Mouse (Mus musculus) large intestine, adult 2 months (tissue): Measurements from ENCODE around the gene Usp5. TPM values are rescaled to one million over a fixed set of nuclear protein-coding genes. Genes with fewer than 3 reads are reported as not detected.

Experiments
- DNase-seq: peaks from one replicate; pipeline ENCODE4 v3.0.0-alpha.2; 2012; ENCODE audit warnings: low read depth, low spot score
- WGBS: fragments of 180-500 bp; shearing (Covaris S2); methylation state at CpG from one replicate; pipeline ENCODE4 v1.1.7; 2018; 5-methylcytosine and 5-hydroxymethylcytosine counted together
- polyA plus RNA-seq: library from polyadenylated mRNA; depleted of rRNA; stranded (reverse); fragments of >200 nt; gene quantifications from 2 replicates; pipeline ENCODE4 v1.2.3, GENCODE M21; 2012

Gene Usp5
- polyA plus RNA-seq, 1 experiment = 58.3 TPM

DNA sequence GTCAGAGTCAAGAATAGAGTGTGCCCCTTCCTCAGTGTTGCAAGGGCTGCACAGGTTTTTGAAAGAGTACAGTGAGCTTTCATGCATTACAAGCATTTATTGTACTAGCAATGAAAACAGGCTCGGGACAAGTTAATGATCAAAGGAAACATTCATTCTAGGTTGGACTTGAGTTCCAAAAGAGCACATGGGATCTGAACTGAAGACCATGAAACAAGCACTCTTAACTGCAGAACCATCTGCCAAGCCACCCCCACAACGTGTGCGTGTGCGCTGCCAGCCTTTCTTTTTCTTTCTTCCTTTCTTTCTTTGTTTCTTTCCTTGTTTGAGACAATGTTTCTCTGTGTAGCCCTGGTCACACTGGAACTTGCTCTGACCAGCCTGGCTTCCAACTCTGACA lies 33.5 kb downstream of the Usp5 start:
- no peak for DNase-seq
- WGBS = 34% methylated on average over 4 of the region's 4 CpGs

- DNase-seq = no peak
- 88% methylated on average over 3 of the region's 3 CpGs for WGBS
These were observed 37.4 kb downstream of the Usp5 start for GRCm38 (mm10) chr6:124791911-124792310.

DNA sequence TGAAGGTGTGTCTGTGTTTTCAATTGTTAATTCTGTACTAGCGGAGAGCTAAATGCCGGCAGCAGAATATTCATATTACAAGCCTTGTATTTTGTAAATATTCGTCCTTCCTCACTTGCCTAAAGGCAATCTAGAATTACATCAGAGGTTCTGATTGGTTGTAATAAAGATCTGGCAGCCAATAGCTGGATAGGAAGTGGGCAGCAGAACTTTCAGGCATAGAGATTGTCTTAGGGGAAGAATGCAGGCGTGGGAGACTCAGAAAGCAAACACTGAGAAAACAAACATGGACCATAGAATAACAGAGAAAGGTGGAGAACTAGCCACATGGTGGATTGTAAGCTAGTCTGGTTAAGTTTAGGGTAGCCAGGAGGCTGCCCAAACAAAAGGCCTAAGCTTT lies 39.2 kb downstream of the Usp5 start:
- WGBS = 44% methylated on average over 4 of the region's 4 CpGs
- no peak for DNase-seq

GRCm38 (mm10) chr6:124789519-124789918 lies 39.8 kb downstream of the Usp5 start:
- 87% methylated on average over 4 of the region's 4 CpGs for WGBS
- DNase-seq = no peak

DNA sequence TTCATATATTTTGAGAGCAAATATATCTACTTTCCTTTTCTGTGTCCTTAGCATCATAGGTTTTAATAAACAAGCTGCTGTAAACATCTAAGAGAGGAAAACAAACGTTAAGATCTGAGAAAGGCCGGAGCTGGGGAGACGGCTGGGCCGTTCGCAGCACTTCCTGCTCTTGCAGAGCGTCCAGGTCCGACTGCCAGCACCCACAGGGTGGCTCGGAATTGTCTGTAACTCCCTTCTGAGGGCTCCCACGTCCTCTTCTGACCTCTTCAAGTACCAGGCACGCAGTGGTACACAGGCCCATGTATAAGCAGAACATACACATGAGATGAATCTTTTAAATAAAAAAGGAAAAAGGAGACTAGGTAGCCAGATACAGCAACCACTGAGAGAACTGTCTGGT lies 41.6 kb downstream of the Usp5 start:
- WGBS = 83% methylated on average over 10 of the region's 10 CpGs
- DNase-seq = no peak

DNA sequence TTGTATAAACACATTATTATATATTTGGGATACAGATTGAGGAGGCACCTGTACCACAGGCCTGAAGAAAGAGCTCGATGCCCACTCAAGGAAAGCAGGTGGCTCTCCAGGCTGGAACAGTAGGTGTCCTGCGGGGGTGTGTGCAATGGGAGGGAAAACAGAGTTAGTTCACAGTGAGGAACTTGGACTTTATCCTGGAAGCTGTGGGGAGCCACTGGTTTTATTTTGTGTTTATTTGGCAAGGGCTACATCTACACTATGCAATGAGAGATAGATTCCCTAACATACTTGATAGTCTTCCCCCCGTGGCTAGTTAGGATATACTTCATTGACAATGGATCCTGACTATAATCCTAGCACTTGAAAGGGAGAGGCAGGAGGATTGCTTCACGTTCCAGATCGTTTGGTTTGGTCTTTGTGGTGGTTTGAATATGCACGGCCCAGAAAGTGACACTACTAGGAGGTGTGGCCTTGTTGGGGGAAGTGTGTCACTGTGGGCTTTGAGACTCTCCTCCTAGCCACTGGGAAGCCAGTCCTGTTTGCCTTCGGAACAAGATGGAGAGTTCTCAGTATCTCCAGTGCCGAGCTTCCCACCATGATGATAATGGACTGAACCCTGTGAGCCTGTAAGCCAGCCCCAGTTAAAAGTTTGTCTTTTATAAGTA lies 42.4 kb downstream of the Usp5 start:
- no peak for DNase-seq
- WGBS = 32% methylated on average over 8 of the region's 8 CpGs

- DNase-seq = no peak
- 9% methylated on average over 6 of the region's 6 CpGs for WGBS
These were observed 46.8 kb downstream of the Usp5 start for GRCm38 (mm10) chr6:124782436-124782835.

DNA sequence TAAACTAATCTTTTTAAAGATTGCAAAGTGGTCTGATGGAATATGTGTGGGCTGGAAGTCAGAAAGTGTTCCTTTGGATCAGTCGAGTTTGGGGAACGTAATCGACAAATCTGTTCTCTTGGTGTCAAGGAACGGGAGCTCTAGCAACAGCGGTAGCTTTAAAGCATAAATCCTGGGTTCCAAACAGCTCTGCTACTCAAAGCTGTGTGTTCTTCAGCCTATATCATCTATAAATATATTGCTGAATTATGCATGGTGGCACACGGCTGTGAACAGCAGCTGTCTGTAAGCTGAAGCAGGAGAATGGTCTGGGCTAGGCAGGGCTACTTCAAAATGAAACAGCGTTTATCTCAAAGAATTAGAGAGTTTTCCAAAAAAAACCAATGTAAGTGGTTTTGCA lies 48.4 kb downstream of the Usp5 start:
- 90% methylated on average over 7 of the region's 7 CpGs for WGBS
- no peak for DNase-seq

- no peak for DNase-seq
- 16% methylated on average over 10 of the region's 10 CpGs for WGBS
These were observed 49.3 kb downstream of the Usp5 start for GRCm38 (mm10) chr6:124779984-124780416.

DNA sequence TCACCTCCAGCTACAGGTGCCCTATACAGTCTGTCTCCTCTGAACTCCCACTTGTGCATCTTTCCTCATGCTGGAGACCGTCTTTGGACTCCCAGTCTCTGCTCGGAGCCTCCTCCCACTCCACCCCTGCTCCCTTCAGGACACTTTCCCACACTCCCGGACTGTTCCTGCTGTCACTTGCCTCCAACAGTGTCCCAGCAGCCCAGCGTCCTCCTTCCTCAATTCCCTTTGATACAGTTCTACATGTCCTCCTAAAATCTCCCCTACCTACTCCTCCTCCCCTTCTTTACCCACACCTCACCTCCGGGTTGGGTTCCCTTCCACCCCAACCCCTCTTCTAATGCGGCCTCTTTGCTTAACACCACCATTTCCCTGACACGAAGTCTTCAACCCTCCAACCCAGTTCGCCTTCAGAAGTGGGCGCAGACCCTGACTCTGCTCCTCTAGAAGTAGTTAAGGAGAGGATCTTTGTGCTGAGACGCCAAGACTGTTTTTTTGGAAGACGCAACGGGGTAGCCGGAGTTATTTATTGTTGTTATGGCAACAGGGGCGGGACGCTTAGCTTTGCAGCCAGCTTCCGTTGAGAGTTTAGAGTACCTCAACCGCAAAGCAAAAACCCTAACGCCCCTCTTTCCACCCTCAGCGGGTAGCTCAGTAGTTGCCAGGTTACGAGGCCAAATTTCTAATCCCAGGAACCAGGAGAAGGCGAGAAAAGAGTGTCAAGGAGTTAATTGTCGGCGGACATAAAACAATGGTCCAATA lies 49.9 kb downstream of the Usp5 start, which contains the start of gene Lrrc23:
TSS of gene Lrrc23 (minus strand) at position 506 of the 762 bp plus-strand sequence.
- no peak for DNase-seq
- 2% methylated on average over 23 of the region's 23 CpGs for WGBS

GRCm38 (mm10) chr6:124770511-124770910 lies 58.8 kb downstream of the Usp5 start:
- WGBS = 92% methylated on average over 15 of the region's 15 CpGs
- no peak for DNase-seq

GRCm38 (mm10) chr6:124770013-124770412 lies 59.3 kb downstream of the Usp5 start:
- 79% methylated on average over 7 of the region's 7 CpGs for WGBS
- no peak for DNase-seq

- no peak for DNase-seq
- WGBS = under 1% methylated on average over 54 of the region's 54 CpGs
These were observed 60.1 kb downstream of the Usp5 start, which contains the start of gene Eno2 for GRCm38 (mm10) chr6:124769101-124769765. TSS of gene Eno2 (minus strand) at chr6:124769673.

- 19% methylated on average over 9 of the region's 9 CpGs for WGBS
- DNase-seq = no peak
These were observed 60.6 kb downstream of the Usp5 start for GRCm38 (mm10) chr6:124768704-124769044.

DNA sequence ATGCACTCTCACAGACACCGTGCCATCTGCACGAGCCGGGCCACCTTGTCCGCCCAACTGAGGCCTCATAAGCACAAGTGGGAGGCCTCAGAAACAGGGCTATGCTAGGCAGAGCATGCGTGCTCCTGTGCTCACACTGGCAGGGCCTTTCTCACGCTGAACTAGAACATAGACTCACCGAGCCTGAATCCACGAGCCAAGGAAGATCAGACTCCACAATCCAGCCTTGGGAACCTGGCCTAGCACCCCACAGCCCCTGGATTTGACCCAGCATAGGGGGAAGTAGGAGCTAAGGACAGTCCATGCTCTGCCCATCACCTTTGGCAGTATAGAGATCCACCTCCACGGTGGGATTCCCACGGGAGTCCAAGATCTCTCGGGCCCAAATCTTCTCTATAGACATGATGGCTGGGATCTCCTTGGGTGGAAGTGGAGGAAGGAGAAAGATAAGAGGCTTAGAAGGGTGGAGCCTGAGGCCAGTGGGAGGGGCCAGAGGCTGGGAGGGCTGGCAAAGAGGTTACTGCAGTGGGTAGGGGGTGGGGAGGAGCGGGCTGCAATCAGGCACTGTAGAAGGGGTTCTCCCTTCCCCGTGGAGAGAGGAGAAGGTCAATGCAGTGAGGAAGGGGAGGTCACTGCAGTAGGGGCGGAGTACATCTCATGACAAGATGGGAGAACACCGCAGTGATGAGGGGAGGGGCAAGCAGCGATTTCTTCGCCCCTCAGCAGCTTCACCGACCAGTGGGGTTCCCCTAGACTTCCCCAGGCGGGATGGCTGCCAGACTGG lies 61.2 kb downstream of the Usp5 start:
- WGBS = 49% methylated on average over 19 of the region's 19 CpGs
- no peak for DNase-seq

GRCm38 (mm10) chr6:124767536-124767919 lies 61.8 kb downstream of the Usp5 start:
- 80% methylated on average over 4 of the region's 4 CpGs for WGBS
- DNase-seq = no peak

DNA sequence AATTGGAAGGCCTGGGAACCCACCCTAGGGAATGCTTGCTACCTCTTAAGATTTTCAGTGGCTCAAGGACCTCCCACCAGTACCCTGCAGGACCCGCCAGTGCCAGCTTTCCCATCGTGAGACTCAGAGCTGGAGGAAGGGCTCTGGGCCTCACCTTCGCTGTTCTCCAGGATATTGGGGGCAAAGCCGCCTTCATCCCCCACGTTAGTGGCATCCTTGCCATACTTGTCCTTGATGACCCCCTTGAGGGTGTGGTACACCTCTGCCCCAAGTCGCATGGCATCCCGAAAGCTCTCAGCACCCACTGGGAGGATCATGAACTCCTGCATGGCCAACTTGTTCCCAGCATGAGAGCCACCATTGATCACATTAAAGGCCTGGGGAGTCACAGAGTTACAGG lies 63.3 kb downstream of the Usp5 start:
- no peak for DNase-seq
- WGBS = 90% methylated on average over 7 of the region's 7 CpGs
